Mouse (Mus musculus): ENCODE measurements around the gene Adgrl4.

GRCm38 (mm10) chr3:151557125-151557524 is 119.4 kb downstream of the Adgrl4 start:
- no peak for TF ChIP-seq GATA1 (IDR thresholded peaks at IDR 0.05; ENCODE audit: borderline replicate concordance, low read length)
- no peak for TF ChIP-seq FLI1 (IDR thresholded peaks at IDR 0.05; ENCODE audit: low read length)
